Mouse (Mus musculus) intestine, embryonic 15.5 days (tissue): ENCODE results near the gene Esx1. TPM values are rescaled to one million over a fixed set of nuclear protein-coding genes. Genes with fewer than 3 reads are reported as not detected.
A peak's percentile ranks its signal among the peaks of the same experiment; 100 is the strongest.

Experiments
- ATAC-seq: fragments of 200-750 bp; cut with Nextera tagmentation; 2 replicates; pipeline ENCODE4 v1.8.0; 2017; ENCODE audit warnings: moderate TSS enrichment, moderate library complexity
- H3K27ac ChIP-seq: fragments of 300-500 bp; sonication (generic); 2 replicates; pipeline ENCODE4 v1.5.1; 2015; ENCODE audit warnings: mild to moderate bottlenecking, inconsistent platforms
- H3K27me3 ChIP-seq: fragments of 300-500 bp; sonication (generic); replicated peaks from 2 replicates; pipeline ENCODE4 v1.6.1; 2015; ENCODE audit warnings: inconsistent platforms
- H3K36me3 ChIP-seq: fragments of 300-500 bp; sonication (generic); 2 replicates; pipeline ENCODE4 v1.6.1; 2015; ENCODE audit warnings: inconsistent platforms
- H3K4me1 ChIP-seq: fragments of 300-500 bp; sonication (generic); replicated peaks from 2 replicates; pipeline ENCODE4 v1.6.1; 2015; ENCODE audit warnings: inconsistent platforms
- H3K4me2 ChIP-seq: fragments of 300-500 bp; sonication (generic); replicated peaks from 2 replicates; pipeline ENCODE4 v1.6.1; 2015; ENCODE audit warnings: mild to moderate bottlenecking, inconsistent platforms
- H3K4me3 ChIP-seq: fragments of 300-500 bp; sonication (generic); replicated peaks from 2 replicates; pipeline ENCODE4 v1.5.1; 2015; ENCODE audit warnings: inconsistent platforms
- H3K9ac ChIP-seq: fragments of 300-500 bp; sonication (generic); 2 replicates; pipeline ENCODE4 v1.6.1; 2015; ENCODE audit warnings: inconsistent platforms
- H3K9me3 ChIP-seq: fragments of 300-500 bp; sonication (generic); 2 replicates; pipeline ENCODE4 v1.6.1; 2016; ENCODE audit warnings: inconsistent platforms
- WGBS: fragments of 180-500 bp; shearing (Covaris S2); methylation state at CpG from one replicate; pipeline ENCODE4 v1.1.7; 2015; 5-methylcytosine and 5-hydroxymethylcytosine counted together
- polyA plus RNA-seq: library from polyadenylated mRNA; unstranded; fragments of >200 nt; fragmentation: Nextera tagmentation; extraction: Ambion mirVana; gene quantifications from 2 replicates; pipeline ENCODE4 v1.2.1, GENCODE M21; 2015

The Esx1 gene
- polyA plus RNA-seq, result not detected in 2 replicates

DNA sequence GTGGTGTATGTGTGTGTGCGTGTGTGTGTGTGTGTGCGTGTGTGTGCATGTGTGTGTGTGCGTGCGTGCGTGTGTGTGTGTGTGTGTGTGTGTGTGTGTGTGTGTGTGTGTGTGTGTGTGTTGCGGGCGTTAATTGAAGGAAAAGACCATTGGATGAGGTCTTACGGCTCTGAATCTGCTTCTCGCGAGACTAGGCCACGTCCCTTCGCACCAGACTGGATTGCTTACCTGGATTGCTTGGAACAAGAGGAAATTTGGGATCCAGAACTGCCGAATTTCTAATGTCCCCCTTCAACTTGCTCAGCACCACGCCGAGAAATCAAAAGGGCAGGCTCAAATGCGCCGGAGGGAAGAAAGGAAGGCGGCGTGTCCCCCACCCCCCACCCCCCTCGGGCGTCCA is at the start of gene Esx1:
TSS of gene Esx1 (minus strand) at position 366 of the 400 bp plus-strand sequence.
- Histone ChIP-seq H3K4me3 (no peak within 1 kb of the TSS; the same call in 1 of the 2 replicates), H3K9me3 (no peaks in the 10 kb centered on the region), H3K9ac (no peak within 1 kb of the TSS), H3K4me1 (no peaks in the 10 kb centered on the region), H3K27me3 (peaks cover 51% of the 10 kb centered on the region), H3K4me2 (no peak within 1 kb of the TSS), H3K27ac (no peak within 1 kb of the TSS), H3K36me3 (no peaks in the 10 kb centered on the region)
- 19% methylated on average over 18 of the region's 21 CpGs for whole genome bisulfite sequencing
- no peak for ATAC-seq

DNA sequence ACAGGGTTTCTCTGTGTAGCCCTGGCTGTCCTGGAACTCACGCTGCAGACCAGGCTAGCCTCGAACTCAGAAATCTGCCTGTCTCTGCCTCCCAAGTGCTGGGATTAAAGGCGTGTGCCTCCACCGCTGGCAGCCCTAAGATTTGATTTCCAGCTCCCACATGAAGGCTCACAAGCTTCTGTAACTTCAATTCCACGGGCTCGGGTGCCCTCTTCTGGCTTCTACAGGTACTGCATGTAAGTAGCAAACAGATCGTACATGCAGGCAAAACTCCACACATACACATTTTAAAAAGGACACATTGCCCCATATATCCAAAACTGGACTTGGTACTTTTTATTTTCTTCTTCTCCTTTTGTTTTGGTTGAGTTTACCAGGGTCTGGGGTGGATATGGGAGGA is 48.1 kb upstream of the Esx1 start:
- Histone ChIP-seq H3K27ac (no peak overlapping the region), H3K36me3 (no peaks in the 10 kb centered on the region), H3K9ac (no peak overlapping the region), H3K4me1 (no peaks in the 10 kb centered on the region), H3K4me3 (no peak overlapping the region), H3K4me2 (no peak overlapping the region), H3K27me3 (no peaks in the 10 kb centered on the region), H3K9me3 (no peaks in the 10 kb centered on the region)
- 40% methylated on average over 7 of the region's 7 CpGs for WGBS
- no peak for ATAC-seq

DNA sequence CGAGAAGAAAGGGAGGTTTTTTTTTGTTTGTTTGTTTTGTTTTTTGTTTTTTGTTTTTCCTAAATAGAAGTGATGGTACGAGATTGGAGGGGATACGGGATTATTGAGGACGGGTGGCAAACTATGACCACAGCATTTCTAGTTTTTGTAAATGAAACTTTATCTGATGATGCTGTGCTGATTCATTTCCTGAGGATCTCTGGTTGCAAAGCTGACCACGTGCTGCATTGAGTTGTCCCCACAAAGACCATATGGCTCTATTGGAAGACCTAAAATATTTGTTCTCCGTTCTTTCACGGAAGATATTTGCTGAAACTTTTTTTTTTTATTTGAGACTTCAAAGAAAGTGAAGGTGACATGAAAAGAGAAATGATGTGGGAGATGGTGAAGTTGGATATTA is 45.8 kb upstream of the Esx1 start:
- no peaks in the 10 kb centered on the region for H3K36me3 ChIP-seq
- no peaks in the 10 kb centered on the region for H3K27me3 ChIP-seq

DNA sequence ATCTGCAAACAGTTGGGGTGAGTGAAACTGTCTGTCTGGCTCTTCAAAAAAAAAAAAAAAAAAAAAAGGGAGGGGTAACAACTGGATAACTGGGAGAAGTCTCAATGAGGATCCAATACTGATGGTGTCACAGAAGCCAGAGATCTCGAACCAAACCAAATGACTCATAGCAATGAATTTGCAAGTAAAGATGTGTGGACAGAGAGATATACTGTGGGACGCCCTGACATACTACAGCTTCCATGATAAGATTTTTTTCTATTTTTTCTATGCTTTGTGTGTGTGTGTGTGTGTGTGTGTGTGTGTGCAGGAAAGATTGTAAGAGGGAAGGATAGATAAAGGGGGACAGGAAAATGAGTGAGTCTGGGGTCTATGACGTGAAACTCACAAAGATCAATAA is 43.7 kb upstream of the Esx1 start:
- H3K27me3 ChIP-seq, result no peaks in the 10 kb centered on the region
- WGBS, result 85% methylated on average over 3 of the region's 3 CpGs

More for the DNA sequence above, 45.8 kb upstream of the Esx1 start:
- H3K9me3 ChIP-seq, result no peaks in the 10 kb centered on the region
- H3K9ac ChIP-seq, result no peak overlapping the region
- 73% methylated on average over 7 of the region's 7 CpGs for WGBS
- H3K4me2 ChIP-seq, result no peak overlapping the region
- H3K4me3 ChIP-seq, result no peak overlapping the region
- H3K4me1 ChIP-seq, result no peaks in the 10 kb centered on the region
- ATAC-seq, result no peak
- no peak overlapping the region for H3K27ac ChIP-seq

GRCm38 (mm10) chrX:137162700-137163099 is 40.8 kb upstream of the Esx1 start:
- WGBS, result 59% methylated on average over 1 of the region's 1 CpGs
- no peaks in the 10 kb centered on the region for H3K36me3 ChIP-seq

More for the DNA sequence above, 43.7 kb upstream of the Esx1 start:
- Histone ChIP-seq H3K4me1 (no peaks in the 10 kb centered on the region), H3K9me3 (no peaks in the 10 kb centered on the region), H3K4me3 (no peak overlapping the region), H3K9ac (no peak overlapping the region), H3K4me2 (no peak overlapping the region), H3K27ac (no peak overlapping the region), H3K36me3 (no peaks in the 10 kb centered on the region)
- no peak for ATAC-seq

GRCm38 (mm10) chrX:137160971-137161370 is 39.1 kb upstream of the Esx1 start:
- no peak for ATAC-seq
- WGBS, result 74% methylated on average over 3 of the region's 3 CpGs
- H3K27me3 ChIP-seq, result no peaks in the 10 kb centered on the region
- H3K9ac ChIP-seq, result no peak overlapping the region
- no peak overlapping the region for H3K4me3 ChIP-seq
- H3K4me2 ChIP-seq, result no peak overlapping the region
- H3K4me1 ChIP-seq, result no peaks in the 10 kb centered on the region
- no peaks in the 10 kb centered on the region for H3K9me3 ChIP-seq
- no peak overlapping the region for H3K27ac ChIP-seq
- H3K36me3 ChIP-seq, result no peaks in the 10 kb centered on the region

More at GRCm38 (mm10) chrX:137162700-137163099, 40.8 kb upstream of the Esx1 start:
- H3K4me2 ChIP-seq, result no peak overlapping the region
- no peak overlapping the region for H3K27ac ChIP-seq
- no peaks in the 10 kb centered on the region for H3K4me1 ChIP-seq
- no peak overlapping the region for H3K9ac ChIP-seq
- H3K4me3 ChIP-seq, result no peak overlapping the region
- H3K27me3 ChIP-seq, result no peaks in the 10 kb centered on the region
- no peaks in the 10 kb centered on the region for H3K9me3 ChIP-seq
- no peak for ATAC-seq

GRCm38 (mm10) chrX:137149050-137149449 is 27.2 kb upstream of the Esx1 start:
- H3K27ac ChIP-seq, result no peak overlapping the region
- H3K4me3 ChIP-seq, result no peak overlapping the region
- H3K9ac ChIP-seq, result no peak overlapping the region
- H3K4me1 ChIP-seq, result no peaks in the 10 kb centered on the region
- 85% methylated on average over 11 of the region's 11 CpGs for WGBS
- no peaks in the 10 kb centered on the region for H3K27me3 ChIP-seq
- no peaks in the 10 kb centered on the region for H3K9me3 ChIP-seq
- no peak overlapping the region for H3K4me2 ChIP-seq
- no peaks in the 10 kb centered on the region for H3K36me3 ChIP-seq
- no peak for ATAC-seq

- 34% methylated on average over 4 of the region's 4 CpGs for WGBS
- Histone ChIP-seq H3K27me3 (no peaks in the 10 kb centered on the region), H3K4me2 (no peak overlapping the region), H3K4me3 (no peak overlapping the region), H3K27ac (no peak overlapping the region), H3K4me1 (no peaks in the 10 kb centered on the region), H3K9ac (no peak overlapping the region), H3K36me3 (no peaks in the 10 kb centered on the region), H3K9me3 (no peaks in the 10 kb centered on the region)
- no peak for ATAC-seq
These were observed 22.8 kb upstream of the Esx1 start for GRCm38 (mm10) chrX:137144674-137145073.

DNA sequence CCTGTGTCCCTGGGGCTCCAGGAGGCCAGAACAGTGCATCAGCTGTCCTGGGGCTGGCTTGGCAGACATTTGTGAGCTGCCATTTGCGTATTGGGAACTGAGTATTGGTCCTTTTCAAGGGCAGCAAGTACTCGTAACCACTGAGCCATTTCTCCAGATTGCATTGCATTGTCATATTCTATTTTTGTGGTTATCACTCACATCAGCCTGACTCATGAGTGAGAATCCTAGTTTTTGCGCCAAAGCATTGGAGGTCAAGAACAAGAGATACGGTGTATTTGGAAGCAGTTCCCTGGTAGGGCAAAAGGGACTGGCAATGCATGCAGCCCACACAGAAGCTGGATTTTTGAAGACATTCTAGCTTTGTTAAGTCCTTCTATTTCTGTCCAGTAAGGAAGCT is 21.8 kb upstream of the Esx1 start:
- no peaks in the 10 kb centered on the region for H3K9me3 ChIP-seq
- no peak overlapping the region for H3K4me3 ChIP-seq
- no peak overlapping the region for H3K9ac ChIP-seq
- no peak for ATAC-seq
- no peaks in the 10 kb centered on the region for H3K36me3 ChIP-seq
- H3K27me3 ChIP-seq, result no peaks in the 10 kb centered on the region
- 80% methylated on average over 4 of the region's 4 CpGs for WGBS
- H3K4me2 ChIP-seq, result no peak overlapping the region
- no peak overlapping the region for H3K27ac ChIP-seq
- no peaks in the 10 kb centered on the region for H3K4me1 ChIP-seq

DNA sequence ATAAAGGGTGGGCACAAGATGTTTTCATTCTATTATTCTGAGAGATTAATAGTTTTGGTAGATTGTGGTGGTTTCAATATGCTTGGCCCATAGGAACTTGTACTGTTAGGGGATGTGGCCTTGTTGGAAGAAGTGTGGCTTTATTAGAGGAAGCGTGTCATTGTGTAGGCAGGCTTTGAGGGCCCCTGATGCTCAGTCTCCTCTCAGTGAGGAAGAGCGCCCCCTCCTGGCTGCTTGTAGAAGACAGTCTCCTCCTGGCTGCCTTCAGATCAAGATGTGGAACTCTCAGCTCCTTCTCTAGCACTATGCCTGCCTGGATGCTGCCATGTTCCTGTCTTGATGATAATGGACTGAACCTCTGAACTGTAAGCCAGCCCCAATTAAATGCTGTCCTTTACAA is 20.7 kb upstream of the Esx1 start:
- H3K9ac ChIP-seq, result no peak overlapping the region
- H3K9me3 ChIP-seq, result no peaks in the 10 kb centered on the region
- no peaks in the 10 kb centered on the region for H3K4me1 ChIP-seq
- no peaks in the 10 kb centered on the region for H3K27me3 ChIP-seq
- H3K4me3 ChIP-seq, result no peak overlapping the region
- no peaks in the 10 kb centered on the region for H3K36me3 ChIP-seq
- WGBS, result 23% methylated on average over 2 of the region's 2 CpGs
- no peak overlapping the region for H3K4me2 ChIP-seq
- ATAC-seq, result no peak
- H3K27ac ChIP-seq, result no peak overlapping the region

- H3K4me1 ChIP-seq, result no peaks in the 10 kb centered on the region
- WGBS, result 11% methylated on average over 6 of the region's 6 CpGs
- no peak overlapping the region for H3K4me2 ChIP-seq
- H3K4me3 ChIP-seq, result no peak overlapping the region
- H3K9me3 ChIP-seq, result no peaks in the 10 kb centered on the region
- no peak overlapping the region for H3K9ac ChIP-seq
- no peaks in the 10 kb centered on the region for H3K27me3 ChIP-seq
- H3K36me3 ChIP-seq, result no peaks in the 10 kb centered on the region
- no peak overlapping the region for H3K27ac ChIP-seq
- ATAC-seq, result no peak
These were observed 19.8 kb upstream of the Esx1 start for GRCm38 (mm10) chrX:137141669-137142068.

DNA sequence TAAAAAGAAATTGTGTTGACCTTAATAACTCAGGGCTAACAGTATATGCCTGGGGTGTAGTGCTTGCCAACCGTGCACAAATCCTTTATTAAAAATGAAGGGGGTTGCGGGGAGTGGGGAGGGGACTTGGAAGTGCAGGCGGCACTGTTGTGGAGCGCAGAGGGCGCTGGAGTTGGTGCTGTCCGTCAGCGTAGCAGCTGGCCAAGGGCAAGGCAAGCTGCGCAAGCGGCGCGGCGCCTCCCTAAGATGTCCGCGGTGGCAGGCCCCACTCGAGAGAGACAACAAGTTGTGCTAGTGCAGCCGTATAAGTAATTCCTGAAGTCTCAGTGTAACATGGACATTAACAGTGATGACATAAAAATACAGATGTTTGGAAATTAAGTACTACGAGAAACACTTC is 5.7 kb upstream of the Esx1 start:
- no peaks in the 10 kb centered on the region for H3K9me3 ChIP-seq
- H3K4me3 ChIP-seq, result no peak overlapping the region
- no peak overlapping the region for H3K4me2 ChIP-seq
- no peaks in the 10 kb centered on the region for H3K4me1 ChIP-seq
- H3K9ac ChIP-seq, result no peak overlapping the region
- WGBS, result 17% methylated on average over 17 of the region's 17 CpGs
- peaks cover 28% of the 10 kb centered on the region for H3K27me3 ChIP-seq
- H3K27ac ChIP-seq, result no peak overlapping the region
- H3K36me3 ChIP-seq, result no peaks in the 10 kb centered on the region
- ATAC-seq, result no peak

DNA sequence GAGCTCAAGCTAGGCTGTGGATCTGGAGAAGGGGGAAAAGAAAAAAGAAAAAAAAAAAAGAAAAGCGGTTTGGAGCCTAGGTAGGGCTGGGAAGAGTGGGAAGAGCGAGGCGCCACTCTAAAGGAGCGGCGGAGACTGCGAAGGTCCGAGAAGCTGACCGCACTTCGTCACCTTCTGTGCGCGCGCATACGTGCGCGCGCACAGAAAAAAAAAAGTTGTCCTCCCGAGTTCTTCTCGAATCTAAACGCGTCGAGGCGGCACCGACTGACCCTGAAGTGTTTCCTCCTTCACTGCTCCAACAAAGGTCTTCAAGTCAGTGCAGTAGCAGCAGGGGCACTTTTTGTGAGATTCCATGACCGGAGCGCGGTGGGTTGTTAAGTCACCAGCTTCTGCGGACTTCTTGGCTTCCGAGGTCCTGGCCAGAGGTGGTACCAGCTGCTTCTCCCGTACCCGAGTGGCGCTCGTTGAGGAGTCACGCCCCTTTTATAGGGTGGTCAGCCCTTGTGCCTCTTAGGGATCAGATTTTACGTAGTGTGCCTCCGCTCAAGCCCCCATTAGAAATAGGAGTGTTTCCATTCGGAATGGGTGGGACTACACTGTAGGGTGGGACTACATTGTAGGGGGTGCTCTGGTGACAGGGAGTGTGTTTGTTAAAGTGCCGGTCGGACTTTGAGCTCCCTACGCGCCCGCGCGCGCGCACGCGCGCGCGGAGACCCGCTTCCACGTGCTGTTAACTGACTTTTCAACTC is 2.0 kb downstream of the Esx1 start:
- Histone ChIP-seq H3K27me3 (peaks cover 56% of the 10 kb centered on the region), H3K27ac (no peak overlapping the region), H3K9me3 (no peaks in the 10 kb centered on the region), H3K9ac (no peak overlapping the region), H3K36me3 (no peaks in the 10 kb centered on the region), H3K4me1 (no peaks in the 10 kb centered on the region), H3K4me3 (peak overlapping the region; percentile 18), H3K4me2 (peak overlapping the region; percentile 41)
- ATAC-seq, result 0 out of 2 replicates have a peak, but pooled peaks have one; percentile 28
- WGBS, result 23% methylated on average over 52 of the region's 52 CpGs
